Mouse (Mus musculus) heart, embryonic 12.5 days (tissue): ENCODE results near the gene Dpp8. TPM values are rescaled to one million over a fixed set of nuclear protein-coding genes. Genes with fewer than 3 reads are reported as not detected.
"Not testable (repeated sequence)": the region's sequence is repeated elsewhere in the genome, so short reads cannot be mapped to it uniquely, and the experiment has no call there.

Source experiments
- ATAC-seq: fragments of 200-750 bp; cut with Nextera tagmentation; 2 replicates; pipeline ENCODE4 v1.8.0; 2017; ENCODE audit warnings: moderate TSS enrichment, moderate library complexity; ENCODE audit not compliant: insufficient number of reproducible peaks, low FRiP score
- H3K27ac ChIP-seq: fragments of 300-500 bp; sonication (generic); 2 replicates; pipeline ENCODE4 v1.5.1; 2016; ENCODE audit warnings: mild to moderate bottlenecking, moderate library complexity; ENCODE audit not compliant: poor library complexity, severe bottlenecking
- H3K27me3 ChIP-seq: fragments of 300-500 bp; sonication (generic); replicated peaks from 2 replicates; pipeline ENCODE4 v1.6.1; 2016; ENCODE audit warnings: mild to moderate bottlenecking, moderate library complexity
- H3K36me3 ChIP-seq: fragments of 300-500 bp; sonication (generic); 2 replicates; pipeline ENCODE4 v1.6.1; 2016; ENCODE audit warnings: mild to moderate bottlenecking, moderate library complexity
- H3K4me1 ChIP-seq: fragments of 300-500 bp; sonication (generic); replicated peaks from 2 replicates; pipeline ENCODE4 v1.6.1; 2016; ENCODE audit warnings: mild to moderate bottlenecking
- H3K4me2 ChIP-seq: fragments of 300-500 bp; sonication (generic); 2 replicates; pipeline ENCODE4 v1.6.1; 2016; ENCODE audit warnings: mild to moderate bottlenecking, moderate library complexity
- H3K4me3 ChIP-seq: fragments of 300-500 bp; sonication (generic); 2 replicates; pipeline ENCODE4 v1.5.1; 2016; ENCODE audit warnings: mild to moderate bottlenecking
- H3K9ac ChIP-seq: fragments of 300-500 bp; sonication (generic); 2 replicates; pipeline ENCODE4 v1.6.1; 2016; ENCODE audit warnings: mild to moderate bottlenecking, moderate library complexity
- H3K9me3 ChIP-seq: fragments of 300-500 bp; sonication (generic); replicated peaks from 2 replicates; pipeline ENCODE4 v1.6.1; 2016; ENCODE audit warnings: mild to moderate bottlenecking, moderate library complexity
- WGBS: fragments of 180-500 bp; shearing (Covaris S2); methylation state at CpG from one replicate; pipeline ENCODE4 v1.1.7; 2016; 5-methylcytosine and 5-hydroxymethylcytosine counted together
- polyA plus RNA-seq: library from polyadenylated mRNA; unstranded; fragments of >200 nt; fragmentation: Nextera tagmentation; extraction: Ambion mirVana; gene quantifications from 2 replicates; pipeline ENCODE4 v1.2.1, GENCODE M21; 2016

Dpp8 gene
- 42.6 and 44.3 TPM in 2 replicates for polyA plus RNA-seq

- no peaks in the 10 kb centered on the region for H3K27me3 ChIP-seq
- WGBS, result under 1% methylated on average over 75 of the region's 85 CpGs
- H3K27ac ChIP-seq, result peak within 1 kb of the TSS; percentile 95
- H3K4me2 ChIP-seq, result peak within 1 kb of the TSS; percentile 97
- peak within 1 kb of the TSS; percentile 90 for H3K4me3 ChIP-seq
- H3K4me1 ChIP-seq, result peaks cover 12% of the 10 kb centered on the region
- peak within 1 kb of the TSS; percentile 95 for H3K9ac ChIP-seq
- peak; percentile 94 for ATAC-seq
- H3K9me3 ChIP-seq, result no peaks in the 10 kb centered on the region
- peaks cover 5% of the 10 kb centered on the region for H3K36me3 ChIP-seq
These were observed at the start of gene Dpp8 for GRCm38 (mm10) chr9:65032269-65033108. Gene Dpp8, plus strand, starts transcription at chr9:65032414.

- Histone ChIP-seq H3K27ac (peak overlapping the region; percentile 81), H3K9me3 (no peaks in the 10 kb centered on the region), H3K9ac (peak overlapping the region; percentile 24; the same call in 1 of the 2 replicates), H3K27me3 (no peaks in the 10 kb centered on the region), H3K36me3 (peaks cover 83% of the 10 kb centered on the region), H3K4me2 (peak overlapping the region; percentile 17; the same call in 1 of the 2 replicates), H3K4me3 (no peak overlapping the region), H3K4me1 (peaks cover 25% of the 10 kb centered on the region)
- ATAC-seq, result peak; percentile 71; the same call in 1 of the 2 replicates
- 11% methylated on average over 8 of the region's 8 CpGs for WGBS
These were observed 47.0 kb upstream of the Dpp8 start for GRCm38 (mm10) chr9:64985037-64985794.

- H3K36me3 ChIP-seq, result peaks cover 83% of the 10 kb centered on the region
- H3K4me1 ChIP-seq, result peaks cover 31% of the 10 kb centered on the region
- H3K4me2 ChIP-seq, result peak overlapping the region; percentile 17; the same call in 1 of the 2 replicates
- peak; percentile 58; the same call in 1 of the 2 replicates for ATAC-seq
- WGBS, result 32% methylated on average over 9 of the region's 9 CpGs
- H3K9me3 ChIP-seq, result no peaks in the 10 kb centered on the region
- no peak overlapping the region for H3K4me3 ChIP-seq
- H3K9ac ChIP-seq, result peak overlapping the region; percentile 24; the same call in 1 of the 2 replicates
- H3K27ac ChIP-seq, result peak overlapping the region; percentile 81
- H3K27me3 ChIP-seq, result no peaks in the 10 kb centered on the region
These were observed 46.4 kb upstream of the Dpp8 start for GRCm38 (mm10) chr9:64985807-64986206.

- no peaks in the 10 kb centered on the region for H3K27me3 ChIP-seq
- H3K9me3 ChIP-seq, result no peaks in the 10 kb centered on the region
- peaks cover 32% of the 10 kb centered on the region for H3K4me1 ChIP-seq
- WGBS, result 83% methylated on average over 2 of the region's 2 CpGs
- H3K27ac ChIP-seq, result no peak overlapping the region
- H3K4me2 ChIP-seq, result no peak overlapping the region
- no peak overlapping the region for H3K9ac ChIP-seq
- no peak for ATAC-seq
- no peak overlapping the region for H3K4me3 ChIP-seq
- H3K36me3 ChIP-seq, result peaks cover 80% of the 10 kb centered on the region
These were observed 44.6 kb upstream of the Dpp8 start for GRCm38 (mm10) chr9:64987651-64988050.

- ATAC-seq, result no peak
- Histone ChIP-seq H3K4me3 (no peak overlapping the region), H3K36me3 (peaks cover 75% of the 10 kb centered on the region), H3K27ac (no peak overlapping the region), H3K4me1 (peaks cover 32% of the 10 kb centered on the region), H3K27me3 (no peaks in the 10 kb centered on the region), H3K9ac (no peak overlapping the region), H3K4me2 (no peak overlapping the region), H3K9me3 (no peaks in the 10 kb centered on the region)
- WGBS, result 50% methylated on average over 6 of the region's 6 CpGs
These were observed 43.8 kb upstream of the Dpp8 start for GRCm38 (mm10) chr9:64988443-64988842.

GRCm38 (mm10) chr9:64990291-64990690 lies 41.9 kb upstream of the Dpp8 start:
- H3K27ac ChIP-seq, result no peak overlapping the region
- H3K36me3 ChIP-seq, result peaks cover 76% of the 10 kb centered on the region
- no peak overlapping the region for H3K4me2 ChIP-seq
- peaks cover 29% of the 10 kb centered on the region for H3K4me1 ChIP-seq
- H3K9ac ChIP-seq, result no peak overlapping the region
- ATAC-seq, result no peak
- 52% methylated on average over 7 of the region's 7 CpGs for WGBS
- no peak overlapping the region for H3K4me3 ChIP-seq
- no peaks in the 10 kb centered on the region for H3K9me3 ChIP-seq
- no peaks in the 10 kb centered on the region for H3K27me3 ChIP-seq

- ATAC-seq, H3K4me2 ChIP-seq, H3K27ac ChIP-seq, H3K27me3 ChIP-seq, H3K9me3 ChIP-seq, H3K4me1 ChIP-seq, H3K9ac ChIP-seq, H3K4me3 ChIP-seq: not testable (repeated sequence)
- 77% methylated on average over 1 of the region's 1 CpGs for WGBS
- H3K36me3 ChIP-seq, result peaks cover 69% of the 10 kb centered on the region
These were observed 36.8 kb upstream of the Dpp8 start for GRCm38 (mm10) chr9:64995464-64995863.

GRCm38 (mm10) chr9:65001481-65001880 lies 30.7 kb upstream of the Dpp8 start:
- H3K4me1 ChIP-seq, result 0 out of 2 replicates have a peak, but pooled peaks cover 3% of the 10 kb centered on the region
- H3K27ac ChIP-seq, result no peak overlapping the region
- no peaks in the 10 kb centered on the region for H3K27me3 ChIP-seq
- ATAC-seq, result no peak
- WGBS, result 57% methylated on average over 4 of the region's 4 CpGs
- no peak overlapping the region for H3K4me3 ChIP-seq
- peaks cover 69% of the 10 kb centered on the region for H3K36me3 ChIP-seq
- no peak overlapping the region for H3K9ac ChIP-seq
- no peak overlapping the region for H3K4me2 ChIP-seq
- 0 out of 2 replicates have a peak, but pooled peaks cover 3% of the 10 kb centered on the region for H3K9me3 ChIP-seq

- no peak overlapping the region for H3K27ac ChIP-seq
- no peak overlapping the region for H3K4me3 ChIP-seq
- WGBS, result 89% methylated on average over 8 of the region's 8 CpGs
- no peaks in the 10 kb centered on the region for H3K27me3 ChIP-seq
- no peak overlapping the region for H3K9ac ChIP-seq
- peaks cover 6% of the 10 kb centered on the region; the same call in 1 of the 2 replicates for H3K4me1 ChIP-seq
- 0 out of 2 replicates have a peak, but pooled peaks cover 3% of the 10 kb centered on the region for H3K9me3 ChIP-seq
- peaks cover 58% of the 10 kb centered on the region for H3K36me3 ChIP-seq
- ATAC-seq, result no peak
- H3K4me2 ChIP-seq, result no peak overlapping the region
These were observed 26.5 kb upstream of the Dpp8 start for GRCm38 (mm10) chr9:65005737-65006136.

GRCm38 (mm10) chr9:65010632-65011031 lies 21.6 kb upstream of the Dpp8 start:
- peaks cover 27% of the 10 kb centered on the region for H3K36me3 ChIP-seq
- no peak overlapping the region for H3K4me2 ChIP-seq
- H3K27me3 ChIP-seq, result no peaks in the 10 kb centered on the region
- ATAC-seq, result no peak
- H3K9ac ChIP-seq, result no peak overlapping the region
- H3K9me3 ChIP-seq, result no peaks in the 10 kb centered on the region
- H3K27ac ChIP-seq, result no peak overlapping the region
- peaks cover 8% of the 10 kb centered on the region for H3K4me1 ChIP-seq
- WGBS, result 66% methylated on average over 8 of the region's 8 CpGs
- H3K4me3 ChIP-seq, result no peak overlapping the region

- ATAC-seq, result no peak
- Histone ChIP-seq H3K4me1 (peaks cover 15% of the 10 kb centered on the region), H3K9me3 (no peaks in the 10 kb centered on the region), H3K27me3 (no peaks in the 10 kb centered on the region), H3K27ac (no peak overlapping the region), H3K4me3 (no peak overlapping the region), H3K9ac (no peak overlapping the region), H3K4me2 (no peak overlapping the region), H3K36me3 (peaks cover 20% of the 10 kb centered on the region)
- WGBS, result 45% methylated on average over 6 of the region's 6 CpGs
These were observed 20.9 kb upstream of the Dpp8 start for GRCm38 (mm10) chr9:65011304-65011703.
